ENCODE assay signal across 8 mouse cellular contexts in the genomic region with DNA sequence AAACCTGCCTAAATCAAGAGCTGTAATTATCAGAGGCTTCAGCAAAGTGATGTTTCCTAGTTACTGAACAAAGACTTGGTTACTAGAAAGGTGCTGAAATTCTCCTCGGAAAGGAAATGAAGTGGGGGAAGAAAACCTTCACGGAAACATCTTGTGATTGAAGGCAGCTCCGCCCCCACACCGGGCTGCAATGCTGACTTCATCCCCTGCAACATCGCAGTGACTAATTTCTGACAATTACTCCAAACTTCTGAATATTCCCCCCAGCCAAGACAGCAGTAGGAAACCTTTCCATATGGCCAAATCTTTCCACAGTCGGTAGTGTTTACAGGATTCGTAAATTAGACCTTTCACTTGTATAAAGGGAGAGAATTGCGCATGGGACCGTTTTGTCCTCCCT.
A peak's percentile ranks its signal among the peaks of the same experiment; 100 is the strongest.
DNase-seq lines count a peak whose midpoint lies in the region; ATAC-seq lines count a peak whose summit lies in the region.

No protein-coding gene starts in this region.

- H3K9me3 ChIP-seq in neural tube, embryonic 15.5 days (replicated peaks): no peaks in the 10 kb centered on the region

- no peaks in the 10 kb centered on the region for H3K27me3 ChIP-seq in neural tube, embryonic 15.5 days (replicated peaks)

- H3K4me3 ChIP-seq in neural tube, embryonic 15.5 days (replicated peaks): no peak overlapping the region

- no peak for ATAC-seq in neural tube, embryonic 15.5 days (ENCODE audit: low FRiP score)

- no peak overlapping the region for H3K9ac ChIP-seq in neural tube, embryonic 15.5 days (replicated peaks)

- no peaks in the 10 kb centered on the region for H3K36me3 ChIP-seq in neural tube, embryonic 15.5 days

- DNase-seq in adrenal gland, postnatal 25 days: peak; percentile 33
- DNase-seq in adrenal gland, adult 18-20 months (ENCODE audit: low spot score in 2 of 2): no peak
- peak; percentile 57 for DNase-seq in layer of hippocampus, adult 11-12 months (ENCODE audit: low spot score)
- no peak for DNase-seq in layer of hippocampus, adult 9-10 months (ENCODE audit: low spot score)
- DNase-seq in frontal cortex, postnatal 36 days (ENCODE audit: low spot score in 2 of 2): peak; percentile 39 to 50
- DNase-seq in telencephalon, adult 2 months (ENCODE audit: low read depth, low spot score): peak; percentile 65
- no peak for DNase-seq in urinary bladder, postnatal 10 days (ENCODE audit: low spot score)

- no peak overlapping the region; the same call in 1 of the 2 replicates for H3K4me2 ChIP-seq in neural tube, embryonic 15.5 days

- WGBS in neural tube, embryonic 15.5 days: 52% methylated on average over 9 of the region's 9 CpGs

- H3K27ac ChIP-seq in neural tube, embryonic 15.5 days (replicated peaks): no peak overlapping the region

- no peaks in the 10 kb centered on the region for H3K4me1 ChIP-seq in neural tube, embryonic 15.5 days

Comparison
In these comparisons a context has a peak if more than half of its experiments do, and no peak if none do; other contexts are left out.
1. DNase-seq: peak in adrenal gland, postnatal 25 days (single experiment), layer of hippocampus, adult 11-12 months (single experiment), frontal cortex, postnatal 36 days (2 of 2) and telencephalon, adult 2 months (single experiment); none in adrenal gland, adult 18-20 months (0 of 2), layer of hippocampus, adult 9-10 months (single experiment) and urinary bladder, postnatal 10 days (single experiment).